Mouse (Mus musculus) bone marrow macrophage, adult 2 months (primary cell): ENCODE measurements at regions not wholly inside any gene's neighbourhood (a gene's known extent, or its start where the extent isn't known, plus 50 kb on each side); places are given as distances from the start of the nearest gene placed in this dataset.

Experiments
- H3K27ac ChIP-seq: 2 replicates; pipeline ENCODE4 v1.5.1; 2012; ENCODE audit warnings: low read depth, low read length; ENCODE audit not compliant: insufficient read depth
- H3K4me1 ChIP-seq: 2 replicates; pipeline ENCODE4 v1.6.1; 2012; ENCODE audit warnings: low read length; ENCODE audit not compliant: control insufficient read depth, insufficient read depth
- H3K4me3 ChIP-seq: 2 replicates; pipeline ENCODE4 v1.5.1; 2012; ENCODE audit warnings: mild to moderate bottlenecking, low read length, moderate library complexity; ENCODE audit not compliant: insufficient read depth
- CTCF ChIP-seq: IDR thresholded peaks from 2 replicates; pipeline ENCODE4 v1.5.1; 2012; ENCODE audit warnings: low read depth, mild to moderate bottlenecking, low read length, moderate library complexity
- POLR2A ChIP-seq: IDR thresholded peaks from 2 replicates; pipeline ENCODE4 v1.6.1; 2012; ENCODE audit warnings: mild to moderate bottlenecking, low read depth, low read length, borderline replicate concordance

DNA sequence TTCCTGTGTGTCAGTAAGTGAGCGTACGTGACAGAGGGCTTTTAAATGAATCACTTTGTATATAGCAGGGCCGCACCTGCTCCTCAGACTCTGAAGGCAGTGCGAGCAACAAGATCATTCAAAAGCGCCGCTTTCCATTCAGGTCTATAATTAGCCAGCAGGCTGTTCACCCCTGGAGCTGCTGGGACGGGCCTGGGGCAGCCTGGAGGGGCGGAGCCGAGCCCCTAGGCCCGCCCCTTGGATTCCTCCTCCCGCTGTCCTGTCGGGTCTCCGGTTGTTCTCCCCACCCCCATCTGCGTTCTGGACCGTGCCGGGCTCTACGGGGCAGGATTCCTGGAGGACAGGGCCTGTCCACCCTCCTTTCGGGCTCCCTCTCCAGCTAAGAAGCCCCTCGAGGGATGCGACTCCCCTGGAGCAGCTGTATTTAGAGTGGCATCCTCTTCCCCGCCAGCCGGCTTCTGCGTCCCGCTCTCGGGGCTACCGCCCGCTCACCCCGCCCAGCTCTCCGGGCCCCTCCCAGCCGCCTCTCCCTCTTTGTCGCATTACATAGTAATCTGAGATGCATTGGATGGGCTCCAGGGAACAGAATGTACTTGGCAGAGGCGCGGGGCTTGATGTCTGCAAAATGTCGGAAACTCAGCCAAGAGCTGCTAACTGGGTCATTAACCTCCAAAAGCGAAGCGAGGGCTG is 227.7 kb upstream of the Tprg start:
- H3K27ac ChIP-seq: peak overlapping the region; percentile 90

DNA sequence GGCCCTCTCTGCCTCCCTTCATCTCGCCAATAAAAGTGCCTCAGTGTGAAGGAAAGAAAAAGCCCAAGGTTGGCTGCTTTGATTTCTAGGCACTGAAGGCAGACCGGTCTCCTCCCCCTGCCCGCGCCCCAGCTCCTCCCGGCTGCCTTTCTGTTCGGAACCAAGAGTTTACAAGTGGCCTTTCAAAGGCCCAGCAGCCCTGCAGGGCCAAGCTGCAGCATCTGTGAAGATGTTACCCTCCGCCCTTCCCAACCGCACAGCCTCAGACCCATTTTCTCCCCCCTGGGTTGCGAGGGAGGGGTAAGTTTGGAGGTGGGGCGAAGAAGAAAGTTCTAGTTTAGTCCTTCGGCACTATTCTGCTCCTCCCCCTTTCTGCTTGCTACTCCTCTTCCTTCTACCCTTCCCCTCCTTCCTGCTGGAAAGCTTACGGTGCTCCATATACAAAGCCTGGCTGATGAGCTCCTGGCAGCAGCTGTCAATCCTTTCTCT is 227.1 kb upstream of the Tprg start:
- H3K4me1 ChIP-seq: peaks cover 73% of the 10 kb centered on the region
- TF ChIP-seq POLR2A (no peak), CTCF (no peak)
- peak overlapping the region; percentile 90 for H3K27ac ChIP-seq
- H3K4me3 ChIP-seq: peak overlapping the region; percentile 81

More for the DNA sequence above, 227.7 kb upstream of the Tprg start:
- Histone ChIP-seq H3K4me3 (peak overlapping the region; percentile 81), H3K4me1 (peaks cover 75% of the 10 kb centered on the region)
- TF ChIP-seq CTCF (no peak), POLR2A (no peak)

DNA sequence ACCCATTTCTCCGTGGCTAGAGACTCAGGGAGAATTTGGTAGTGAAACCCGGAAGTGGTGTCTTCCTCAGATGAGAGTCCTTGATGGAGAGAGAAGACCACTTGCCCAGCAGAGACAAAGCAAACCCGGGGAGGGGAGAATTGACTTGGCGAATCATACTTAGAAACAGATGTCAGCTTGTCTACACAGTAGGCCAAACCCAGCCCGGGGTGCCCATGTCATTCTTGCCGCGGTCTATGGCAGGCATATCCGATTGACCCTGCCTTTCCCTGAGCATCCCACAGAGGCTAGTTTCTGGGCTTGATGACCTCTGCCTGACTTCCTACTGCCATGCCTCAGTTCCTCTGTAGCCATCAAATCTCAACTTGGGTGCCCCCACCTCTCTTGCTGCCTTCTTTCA is 226.4 kb upstream of the Tprg start:
- peak overlapping the region; percentile 90 for H3K27ac ChIP-seq
- TF ChIP-seq POLR2A: no peak
- TF ChIP-seq CTCF: no peak
- H3K4me3 ChIP-seq: no peak overlapping the region
- peaks cover 68% of the 10 kb centered on the region for H3K4me1 ChIP-seq

DNA sequence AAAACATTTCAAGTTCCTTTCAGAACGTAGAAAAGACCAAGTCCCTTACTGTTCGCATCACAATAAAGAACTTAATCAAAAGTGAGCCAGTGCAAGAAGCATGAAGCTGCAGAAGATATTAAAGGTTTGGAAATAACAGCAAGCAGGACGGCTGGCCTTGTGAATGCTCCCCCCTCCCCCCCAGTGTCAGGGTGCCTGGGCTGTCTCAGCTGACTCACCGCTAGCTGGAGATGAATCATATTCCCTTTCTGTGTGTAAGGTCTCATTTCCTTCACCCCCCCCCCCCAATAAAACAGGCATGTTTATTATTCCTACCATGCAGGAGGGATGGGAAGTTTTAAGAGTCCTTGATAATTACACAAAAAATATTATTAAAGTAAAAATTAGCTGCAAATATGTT is 225.0 kb upstream of the Tprg start:
- Histone ChIP-seq H3K4me1 (peaks cover 59% of the 10 kb centered on the region), H3K27ac (peak overlapping the region; percentile 90), H3K4me3 (no peak overlapping the region)
- no peak for TF ChIP-seq POLR2A
- TF ChIP-seq CTCF: no peak

DNA sequence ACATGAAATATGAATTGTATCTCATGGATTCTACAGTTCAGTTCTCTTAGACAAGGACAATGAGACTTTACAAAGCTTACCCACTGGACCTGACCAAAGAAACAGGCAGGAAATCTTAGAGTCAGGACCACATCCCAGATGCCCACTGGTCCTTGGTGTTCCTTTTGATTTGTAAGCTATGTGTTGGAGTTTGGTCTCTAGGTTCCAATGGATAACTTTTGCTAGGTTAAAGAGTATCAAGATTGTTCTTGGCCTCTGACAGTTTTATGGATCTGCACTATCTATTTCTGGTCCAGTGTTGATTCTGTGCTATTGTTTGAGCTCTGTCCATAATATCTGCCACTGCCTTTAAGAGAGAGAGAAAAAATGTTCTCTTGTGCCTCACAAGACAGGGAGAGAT is 222.6 kb upstream of the Tprg start:
- TF ChIP-seq POLR2A (no peak), CTCF (no peak)
- no peak overlapping the region for H3K27ac ChIP-seq
- peaks cover 47% of the 10 kb centered on the region for H3K4me1 ChIP-seq
- H3K4me3 ChIP-seq: no peak overlapping the region

DNA sequence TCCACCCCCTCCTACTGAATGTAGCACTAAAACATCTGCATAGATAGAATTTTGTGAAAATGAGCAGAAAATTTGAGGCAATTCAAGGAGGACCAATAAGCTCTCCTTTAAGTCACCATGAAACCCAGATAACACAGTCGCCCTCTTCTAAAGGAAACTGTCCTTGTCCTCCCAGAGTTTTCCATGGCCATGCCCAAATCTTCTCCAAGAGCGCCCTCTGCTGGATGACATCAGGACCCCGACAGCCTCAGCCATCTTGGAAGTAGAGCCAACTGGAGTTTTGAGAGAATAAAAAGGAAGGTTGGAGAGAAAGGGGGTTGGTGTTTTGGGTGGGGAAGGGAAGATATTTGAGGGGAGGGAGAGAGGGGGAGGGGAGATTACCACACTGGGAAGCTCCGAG is 222.1 kb upstream of the Tprg start:
- no peak overlapping the region for H3K4me3 ChIP-seq
- TF ChIP-seq POLR2A (no peak), CTCF (peak; percentile 79)
- no peak overlapping the region for H3K27ac ChIP-seq
- peaks cover 47% of the 10 kb centered on the region for H3K4me1 ChIP-seq

DNA sequence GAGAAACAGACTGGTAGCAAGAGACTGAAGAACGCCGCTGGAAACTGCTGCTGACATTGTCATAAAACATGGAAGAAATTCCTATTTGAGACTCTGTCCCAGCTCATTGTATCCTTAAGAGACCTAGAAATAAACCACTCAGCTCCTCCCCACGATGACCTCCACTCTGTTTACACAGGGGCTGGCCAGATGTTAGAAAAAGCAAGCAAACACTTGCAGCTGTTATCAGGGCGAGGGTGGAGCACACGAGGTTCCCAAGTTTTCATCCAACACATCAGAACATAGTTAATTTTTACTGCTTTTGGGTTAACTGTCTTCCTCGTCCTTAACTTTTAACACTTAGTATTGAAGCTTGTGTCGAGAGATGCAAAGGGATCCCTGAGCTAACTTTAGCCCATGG is 219.8 kb upstream of the Tprg start:
- no peak overlapping the region for H3K4me3 ChIP-seq
- TF ChIP-seq POLR2A: no peak
- TF ChIP-seq CTCF: no peak
- H3K4me1 ChIP-seq: peaks cover 28% of the 10 kb centered on the region
- H3K27ac ChIP-seq: no peak overlapping the region

DNA sequence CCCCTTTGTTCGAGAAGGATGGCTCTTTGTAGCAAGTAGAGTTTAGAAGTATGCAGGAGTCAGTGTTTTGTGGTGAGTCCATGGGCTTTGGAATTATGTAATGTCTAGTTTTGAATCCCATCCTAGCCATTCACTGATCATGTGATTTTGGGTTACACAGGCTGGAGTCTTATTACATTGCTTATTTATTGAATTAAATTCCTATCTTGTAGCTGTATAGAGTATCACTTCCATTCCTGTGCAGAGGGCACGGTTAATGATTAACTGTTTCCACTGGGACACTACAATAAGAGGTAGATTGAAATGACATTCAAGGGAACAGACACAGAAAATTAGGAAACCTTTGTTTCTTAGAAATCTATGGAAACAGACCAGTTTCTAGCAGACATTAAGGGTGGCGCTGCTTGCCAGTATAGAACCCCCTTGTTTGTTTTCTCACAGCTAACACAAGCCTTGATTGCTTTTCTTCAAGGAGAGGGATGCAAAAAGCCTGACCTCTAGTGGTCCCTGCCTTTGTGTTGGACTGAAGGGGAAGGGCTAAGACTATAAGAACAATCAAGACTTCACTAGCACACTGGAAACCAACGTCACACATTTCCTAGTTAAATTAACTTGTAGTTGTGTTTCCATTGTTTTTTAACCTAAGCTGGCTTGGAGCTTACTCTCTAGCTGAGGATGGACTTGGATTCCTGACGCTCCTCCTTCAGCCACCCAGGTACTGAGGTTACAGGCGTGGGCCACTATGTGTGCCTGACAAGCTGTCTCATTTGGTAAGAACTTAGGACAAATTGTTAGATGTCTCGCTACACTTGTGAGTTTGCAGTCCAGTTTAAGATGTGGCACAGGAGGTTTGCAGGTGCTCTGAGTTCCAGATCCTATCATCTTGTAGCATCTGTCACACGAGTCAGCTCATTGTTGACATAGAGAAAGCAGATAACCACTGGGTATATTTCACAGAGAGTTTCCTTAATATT is 219.1 kb upstream of the Tprg start:
- Histone ChIP-seq H3K27ac (no peak overlapping the region), H3K4me3 (no peak overlapping the region), H3K4me1 (peaks cover 21% of the 10 kb centered on the region)
- no peak for TF ChIP-seq CTCF
- TF ChIP-seq POLR2A: no peak

DNA sequence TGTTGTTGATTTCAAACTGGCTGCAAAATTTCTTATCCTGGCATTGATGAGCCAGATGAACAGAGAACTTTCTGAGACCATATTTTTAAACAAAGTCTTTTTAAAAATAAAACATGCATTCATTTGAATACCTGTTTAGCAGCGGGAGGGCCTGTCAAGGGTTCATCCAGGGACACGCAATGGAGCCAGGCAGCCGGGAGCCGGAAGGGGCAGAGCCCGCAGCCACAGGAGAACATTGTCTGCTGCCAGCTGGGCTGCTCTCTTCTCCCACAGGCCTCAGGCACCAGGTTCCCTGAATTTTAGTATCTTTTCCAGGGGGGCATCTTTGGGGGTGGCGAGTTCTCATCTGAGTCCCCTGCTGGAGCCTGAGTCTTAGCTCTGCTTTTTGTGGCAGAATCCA is 205.8 kb upstream of the Tprg start:
- no peaks in the 10 kb centered on the region for H3K4me1 ChIP-seq
- H3K4me3 ChIP-seq: no peak overlapping the region
- TF ChIP-seq CTCF (no peak), POLR2A (no peak)
- H3K27ac ChIP-seq: no peak overlapping the region

DNA sequence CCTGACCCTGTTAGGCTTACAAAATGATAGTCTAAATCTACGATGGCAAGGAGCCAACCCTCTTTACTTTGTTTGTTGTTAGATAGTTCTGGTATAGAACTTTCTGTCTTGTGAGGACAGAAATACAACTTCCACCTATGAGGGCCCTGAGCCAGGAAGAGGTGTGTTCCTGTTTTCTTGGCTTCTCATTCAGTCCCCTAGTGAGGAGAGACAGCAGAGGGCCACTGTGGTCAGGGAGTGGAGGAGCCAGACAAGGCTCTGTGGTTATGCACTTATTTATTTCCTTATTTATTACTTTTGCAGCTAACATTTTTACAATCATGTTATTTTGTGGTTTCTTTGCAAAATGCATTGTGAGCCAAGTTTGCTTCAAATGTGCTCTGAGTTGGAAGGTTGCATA is 202.9 kb upstream of the Tprg start:
- TF ChIP-seq CTCF: no peak
- TF ChIP-seq POLR2A: no peak
- Histone ChIP-seq H3K4me3 (no peak overlapping the region), H3K27ac (no peak overlapping the region), H3K4me1 (no peaks in the 10 kb centered on the region)
